Mouse (Mus musculus) cortical plate, adult 2 months (tissue): Measurements from ENCODE around the gene Brix1.

Experiments
- CTCF ChIP-seq: fragments of 200-500 bp; IDR thresholded peaks from 2 replicates; pipeline ENCODE4 v1.5.1; 2011; ENCODE audit warnings: mild to moderate bottlenecking, control low read depth, low read length; ENCODE audit not compliant: insufficient read depth; ENCODE audit errors: extremely low read depth
- POLR2A ChIP-seq: fragments of 200-500 bp; IDR thresholded peaks from 2 replicates; pipeline ENCODE4 v1.6.1; 2011; ENCODE audit warnings: mild to moderate bottlenecking, low read length, control low read depth; ENCODE audit not compliant: insufficient read depth; ENCODE audit errors: extremely low read depth

GRCm38 (mm10) chr15:10447102-10447501 is 38.6 kb downstream of the Brix1 start:
- TF ChIP-seq CTCF (no peak), POLR2A (no peak)
